Mouse (Mus musculus) kidney, postnatal 0 days (tissue): ENCODE data around the gene Ntm. TPM values are rescaled to one million over a fixed set of nuclear protein-coding genes. Genes with fewer than 3 reads are reported as not detected.

Source experiments
- ATAC-seq: fragments of 200-750 bp; cut with Nextera tagmentation; replicated peaks from 2 replicates; pipeline ENCODE4 v1.8.0; 2017; ENCODE audit warnings: low read depth, moderate number of reproducible peaks, moderate TSS enrichment, moderate library complexity; ENCODE audit not compliant: low FRiP score
- DNase-seq: peaks from one replicate; pipeline ENCODE4 v3.0.0-alpha.2; 2016; ENCODE audit warnings: low spot score
- H3K27ac ChIP-seq: fragments of 300-500 bp; sonication (generic); 2 replicates; pipeline ENCODE4 v1.5.1; 2014; ENCODE audit warnings: mild to moderate bottlenecking
- H3K27me3 ChIP-seq: fragments of 300-500 bp; sonication (generic); 2 replicates; pipeline ENCODE4 v1.6.1; 2014; ENCODE audit warnings: low read length, mixed read lengths; ENCODE audit not compliant: insufficient read depth
- H3K36me3 ChIP-seq: fragments of 300-500 bp; sonication (generic); 2 replicates; pipeline ENCODE4 v1.6.1; 2014; ENCODE audit warnings: low read length, mixed read lengths; ENCODE audit not compliant: insufficient read depth
- H3K4me1 ChIP-seq: fragments of 300-500 bp; sonication (generic); replicated peaks from 2 replicates; pipeline ENCODE4 v1.6.1; 2014; ENCODE audit warnings: antibody characterized with exemption, low read length, mixed read lengths; ENCODE audit not compliant: insufficient read depth
- H3K4me2 ChIP-seq: fragments of 300-500 bp; sonication (generic); 2 replicates; pipeline ENCODE4 v1.6.1; 2014; ENCODE audit warnings: mild to moderate bottlenecking, low read length, moderate library complexity, mixed read lengths
- H3K4me3 ChIP-seq: fragments of 300-500 bp; sonication (generic); replicated peaks from 2 replicates; pipeline ENCODE4 v1.5.1; 2014; ENCODE audit warnings: low read depth, low read length
- H3K9ac ChIP-seq: fragments of 300-500 bp; sonication (generic); 2 replicates; pipeline ENCODE4 v1.6.1; 2014; ENCODE audit warnings: low read depth, low read length
- H3K9me3 ChIP-seq: fragments of 300-500 bp; sonication (generic); replicated peaks from 2 replicates; pipeline ENCODE4 v1.6.1; 2016; ENCODE audit warnings: low read length, inconsistent platforms, mixed read lengths
- CTCF ChIP-seq: IDR thresholded peaks from 2 replicates; pipeline ENCODE4 v1.5.1; 2016; ENCODE audit warnings: antibody characterized with exemption, low read depth, mild to moderate bottlenecking, moderate library complexity
- WGBS: fragments of 180-500 bp; shearing (Covaris S2); extraction: QIAGEN DNeasy Blood & Tissue Kit; methylation state at CpG from one replicate; pipeline ENCODE4 v1.1.7; 2014; 5-methylcytosine and 5-hydroxymethylcytosine counted together
- polyA plus RNA-seq: library from polyadenylated mRNA; unstranded; fragments of >200 nt; fragmentation: Nextera tagmentation; extraction: Ambion mirVana; gene quantifications from 2 replicates; pipeline ENCODE4 v1.2.1, GENCODE M21; 2015

Gene Ntm
- polyA plus RNA-seq, 1 experiment from 2014 or later = 20.6 TPM

GRCm38 (mm10) chr9:29242497-29243422 lies 720.2 kb downstream of the Ntm start:
- no peaks in the 10 kb centered on the region for H3K9me3 ChIP-seq
- ATAC-seq (no peak), DNase-seq (no peak)
- no peaks in the 10 kb centered on the region for H3K4me1 ChIP-seq
- no peaks in the 10 kb centered on the region for H3K36me3 ChIP-seq
- H3K4me2 ChIP-seq = no peak overlapping the region
- TF ChIP-seq CTCF = no peak
- WGBS = 79% methylated on average over 8 of the region's 8 CpGs
- H3K27me3 ChIP-seq = no peaks in the 10 kb centered on the region
- no peak overlapping the region for H3K4me3 ChIP-seq
- no peak overlapping the region for H3K27ac ChIP-seq
- H3K9ac ChIP-seq = no peak overlapping the region

GRCm38 (mm10) chr9:29240797-29241196 lies 722.1 kb downstream of the Ntm start:
- H3K27ac ChIP-seq = no peak overlapping the region
- no peaks in the 10 kb centered on the region for H3K4me1 ChIP-seq
- H3K36me3 ChIP-seq = no peaks in the 10 kb centered on the region
- no peak overlapping the region for H3K4me3 ChIP-seq
- TF ChIP-seq CTCF = no peak
- DNase-seq = no peak
- H3K27me3 ChIP-seq = no peaks in the 10 kb centered on the region
- no peak overlapping the region for H3K4me2 ChIP-seq
- H3K9ac ChIP-seq = no peak overlapping the region
- ATAC-seq = no peak
- WGBS = 93% methylated on average over 2 of the region's 2 CpGs
- no peaks in the 10 kb centered on the region for H3K9me3 ChIP-seq

- H3K4me3 ChIP-seq = no peak overlapping the region
- ATAC-seq = no peak
- H3K36me3 ChIP-seq = no peaks in the 10 kb centered on the region
- no peak for DNase-seq
- 80% methylated on average over 3 of the region's 3 CpGs for WGBS
- no peak for TF ChIP-seq CTCF
- H3K9me3 ChIP-seq = no peaks in the 10 kb centered on the region
- H3K4me1 ChIP-seq = no peaks in the 10 kb centered on the region
- no peak overlapping the region for H3K9ac ChIP-seq
- H3K27me3 ChIP-seq = no peaks in the 10 kb centered on the region
- H3K27ac ChIP-seq = no peak overlapping the region
- H3K4me2 ChIP-seq = no peak overlapping the region
Observed at GRCm38 (mm10) chr9:29238973-29239372, 724.0 kb downstream of the Ntm start.

- Histone ChIP-seq H3K4me3 (no peak overlapping the region), H3K9ac (no peak overlapping the region), H3K36me3 (no peaks in the 10 kb centered on the region), H3K4me1 (no peaks in the 10 kb centered on the region), H3K27ac (no peak overlapping the region), H3K4me2 (no peak overlapping the region), H3K9me3 (no peaks in the 10 kb centered on the region), H3K27me3 (no peaks in the 10 kb centered on the region)
- WGBS = 84% methylated on average over 3 of the region's 3 CpGs
- TF ChIP-seq CTCF = peak; percentile 42; the same call in 1 of the 2 replicates
- DNase-seq (no peak), ATAC-seq (no peak)
Observed at GRCm38 (mm10) chr9:29236752-29237151, 726.2 kb downstream of the Ntm start.

GRCm38 (mm10) chr9:29227747-29228146 lies 735.2 kb downstream of the Ntm start:
- 92% methylated on average over 4 of the region's 4 CpGs for WGBS
- Histone ChIP-seq H3K4me2 (no peak overlapping the region), H3K9me3 (no peaks in the 10 kb centered on the region), H3K4me3 (no peak overlapping the region), H3K27ac (no peak overlapping the region), H3K36me3 (no peaks in the 10 kb centered on the region), H3K9ac (no peak overlapping the region), H3K4me1 (no peaks in the 10 kb centered on the region), H3K27me3 (no peaks in the 10 kb centered on the region)
- TF ChIP-seq CTCF = no peak
- DNase-seq (no peak), ATAC-seq (no peak)

GRCm38 (mm10) chr9:29222915-29223545 lies 739.9 kb downstream of the Ntm start:
- 60% methylated on average over 10 of the region's 10 CpGs for WGBS
- ATAC-seq = no peak
- H3K4me3 ChIP-seq = no peak overlapping the region

More at GRCm38 (mm10) chr9:29222915-29223545, 739.9 kb downstream of the Ntm start:
- no peaks in the 10 kb centered on the region for H3K36me3 ChIP-seq
- DNase-seq = no peak
- no peak overlapping the region for H3K27ac ChIP-seq
- no peak overlapping the region for H3K9ac ChIP-seq
- H3K4me2 ChIP-seq = no peak overlapping the region
- H3K4me1 ChIP-seq = no peaks in the 10 kb centered on the region
- no peak for TF ChIP-seq CTCF
- no peaks in the 10 kb centered on the region for H3K27me3 ChIP-seq
- no peaks in the 10 kb centered on the region for H3K9me3 ChIP-seq
